Mouse (Mus musculus): ENCODE results near the gene Sys1.

DNA sequence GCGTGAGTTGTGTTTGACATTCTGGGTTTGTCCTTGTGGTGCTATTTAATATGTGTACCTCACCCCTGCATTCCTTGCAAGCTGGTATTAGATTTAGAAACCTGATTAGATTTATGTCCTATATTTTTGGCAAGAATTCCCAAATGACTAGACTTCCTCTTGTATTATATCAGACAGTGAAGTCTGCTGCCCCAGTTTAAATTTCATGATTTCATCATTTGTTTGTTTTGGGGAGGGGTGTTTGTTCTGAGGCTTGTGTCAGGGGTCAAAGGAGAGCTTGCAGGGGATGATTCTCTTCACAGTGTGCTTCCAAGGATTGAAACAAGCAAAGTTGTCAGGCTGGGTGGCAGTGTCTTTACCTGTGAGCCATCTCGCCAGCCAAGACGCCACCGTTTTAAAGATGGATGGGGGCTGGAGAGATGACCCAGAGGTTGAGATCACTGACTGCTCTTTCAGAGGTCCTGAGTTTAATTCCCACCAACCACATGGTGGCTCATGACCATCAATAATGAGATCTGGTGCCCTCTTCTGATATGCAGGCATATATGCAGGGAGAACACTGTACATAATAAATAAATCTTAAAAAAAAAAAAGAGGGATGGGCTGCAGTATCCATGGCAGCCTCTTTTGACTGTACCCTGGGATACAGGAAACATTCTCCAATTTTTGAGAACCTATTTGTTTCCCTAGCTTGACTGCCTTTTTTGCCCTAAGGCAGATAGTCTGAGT, 49.0 kb downstream of the Sys1 start:
- TF ChIP-seq E2F4 (IDR thresholded peaks at IDR 0.05; ENCODE audit: borderline replicate concordance, low read depth, low read length) (no peak), MEF2A (IDR thresholded peaks at IDR 0.05; ENCODE audit: extremely low read depth, insufficient replicate concordance, low read depth, low read length, poor library complexity, severe bottlenecking) (no peak), POLR2A (IDR thresholded peaks at IDR 0.05; ENCODE audit: control insufficient read depth in 1 of 2, insufficient read depth in 1 of 2, low read depth in 1 of 2, low read length in 2 of 2, poor library complexity in 1 of 2) (no peak), BHLHE40 (IDR thresholded peaks at IDR 0.05; ENCODE audit: borderline replicate concordance, low read depth, low read length) (no peak), EP300 (IDR thresholded peaks at IDR 0.05; ENCODE audit: low read depth in 1 of 2, low read length in 2 of 2) (no peak), MYC (IDR thresholded peaks at IDR 0.05; ENCODE audit: low read depth, low read length) (no peak)
